Mouse (Mus musculus) thymus, postnatal 10 days (tissue): Measurements from ENCODE around the gene Atp1a4.

Experiments
- DNase-seq, 2 experiments: peaks; one replicate each; pipeline ENCODE4 v3.0.0; 2021; ENCODE audit warnings: low spot score in 2 of 2

Gene Atp1a4

DNA sequence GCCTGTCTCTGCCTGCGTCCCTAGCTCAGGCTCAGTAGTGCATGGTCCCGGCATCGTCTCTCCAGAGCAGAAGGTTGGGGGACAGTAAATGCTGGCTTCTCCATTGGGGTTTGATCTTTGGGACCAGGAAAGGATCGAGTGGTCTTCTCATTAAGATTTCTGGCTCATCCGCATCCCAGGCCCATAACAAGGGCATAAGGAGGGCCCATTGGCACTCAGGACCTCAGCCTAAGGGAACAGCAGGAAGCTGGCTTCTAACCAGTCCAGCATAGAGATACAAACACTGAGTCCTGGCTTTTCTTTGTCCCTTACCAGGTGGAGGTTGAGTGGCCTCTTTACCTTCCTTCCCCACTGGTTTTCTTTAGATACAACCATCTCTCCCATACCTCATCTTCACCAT lies 60.4 kb downstream of the Atp1a4 start:
- DNase-seq: no peak

DNA sequence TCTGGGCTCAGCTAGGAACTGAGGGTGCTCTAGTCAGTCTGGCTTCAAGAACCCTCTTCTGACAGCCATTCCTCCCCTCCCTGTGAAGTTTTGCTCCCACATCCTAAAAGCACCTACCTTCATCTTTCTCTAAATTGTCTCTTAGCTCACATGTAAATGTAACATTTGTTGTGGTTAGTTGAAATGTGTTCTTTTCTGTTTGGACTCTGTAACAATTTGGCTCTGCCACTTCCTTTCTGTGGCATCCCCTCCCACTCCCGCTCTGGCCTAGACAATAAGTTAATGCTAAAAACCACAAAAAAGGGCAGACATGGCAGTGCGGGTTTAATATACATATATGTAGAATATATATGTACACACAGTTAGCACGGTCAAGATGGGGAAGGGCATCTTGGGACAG lies 61.1 kb downstream of the Atp1a4 start:
- DNase-seq: no peak

DNA sequence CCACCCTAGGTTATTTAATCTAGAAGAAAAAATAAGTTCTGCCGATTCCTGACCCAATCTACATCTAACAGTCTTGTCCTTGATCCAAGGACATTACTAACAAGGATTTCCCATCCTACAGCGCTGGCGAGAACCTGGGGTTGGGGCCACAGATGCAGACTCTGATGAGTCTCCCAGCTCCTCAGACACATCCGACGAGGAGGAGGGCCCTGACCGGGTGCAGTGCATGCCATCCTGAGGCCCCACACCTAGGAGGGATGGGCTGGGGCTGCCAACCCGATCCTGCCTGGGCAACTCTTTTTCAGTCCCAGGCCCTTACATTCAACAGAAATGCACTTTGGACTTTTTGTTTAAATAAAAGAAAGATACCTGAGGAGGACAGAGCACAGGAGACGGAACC lies 63.8 kb downstream of the Atp1a4 start:
- DNase-seq: no peak

DNA sequence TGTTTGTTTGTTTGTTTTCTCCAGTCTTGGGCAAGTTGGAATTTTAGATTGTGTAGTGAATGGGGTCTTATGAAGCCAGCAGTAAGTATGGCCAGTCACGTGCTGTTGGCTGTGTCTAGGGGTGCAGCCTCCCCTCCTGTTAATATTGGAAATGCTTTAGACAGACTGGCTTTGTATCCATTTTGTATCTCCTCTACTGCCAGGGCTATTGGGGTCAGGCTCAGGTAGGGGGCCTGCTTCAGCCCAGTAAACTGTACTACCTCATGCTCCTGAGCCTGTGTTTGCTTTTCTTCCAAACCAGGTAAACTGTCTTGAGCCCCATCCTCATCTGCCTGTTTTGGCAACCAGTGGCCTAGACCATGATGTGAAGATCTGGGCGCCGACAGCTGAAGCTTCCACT lies 66.0 kb downstream of the Atp1a4 start:
- no peak for DNase-seq

DNA sequence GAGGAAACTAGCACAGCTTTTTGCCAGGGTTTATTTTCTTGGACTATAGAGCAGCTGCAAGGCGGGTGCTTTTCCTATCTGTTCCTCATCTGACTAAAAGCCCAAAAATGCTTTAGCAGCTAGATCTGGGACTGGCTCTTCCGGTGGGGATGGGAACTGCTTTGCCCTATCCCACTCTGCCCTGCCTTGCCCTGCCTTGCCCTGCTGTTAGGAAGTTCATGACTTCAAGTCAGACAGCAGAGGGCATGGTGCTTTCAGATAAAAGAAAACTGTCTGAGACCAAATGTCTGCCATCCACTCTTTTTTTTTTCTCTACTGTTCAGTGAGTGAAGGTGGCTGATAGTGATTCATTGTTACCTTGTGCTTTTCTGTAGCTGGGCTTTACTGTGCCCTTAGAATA lies 66.6 kb downstream of the Atp1a4 start:
- DNase-seq: no peak

DNA sequence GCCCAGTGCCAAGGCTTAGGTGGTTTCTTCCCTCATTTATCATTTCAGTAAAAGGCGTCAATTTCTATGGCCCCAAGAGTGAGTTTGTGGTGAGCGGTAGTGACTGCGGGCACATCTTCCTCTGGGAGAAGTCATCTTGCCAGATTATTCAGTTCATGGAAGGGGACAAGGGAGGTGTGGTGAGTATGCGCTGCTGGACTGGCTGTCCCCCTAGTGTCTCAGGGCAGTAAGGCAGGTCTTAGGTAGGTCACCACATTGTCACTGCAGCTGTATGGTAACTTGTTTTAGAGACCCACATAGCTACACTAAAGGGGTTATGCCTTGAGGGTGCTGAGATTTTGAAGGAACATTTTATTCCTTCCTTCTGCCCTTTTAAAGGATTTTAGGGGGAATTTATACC lies 69.3 kb downstream of the Atp1a4 start:
- no peak for DNase-seq

DNA sequence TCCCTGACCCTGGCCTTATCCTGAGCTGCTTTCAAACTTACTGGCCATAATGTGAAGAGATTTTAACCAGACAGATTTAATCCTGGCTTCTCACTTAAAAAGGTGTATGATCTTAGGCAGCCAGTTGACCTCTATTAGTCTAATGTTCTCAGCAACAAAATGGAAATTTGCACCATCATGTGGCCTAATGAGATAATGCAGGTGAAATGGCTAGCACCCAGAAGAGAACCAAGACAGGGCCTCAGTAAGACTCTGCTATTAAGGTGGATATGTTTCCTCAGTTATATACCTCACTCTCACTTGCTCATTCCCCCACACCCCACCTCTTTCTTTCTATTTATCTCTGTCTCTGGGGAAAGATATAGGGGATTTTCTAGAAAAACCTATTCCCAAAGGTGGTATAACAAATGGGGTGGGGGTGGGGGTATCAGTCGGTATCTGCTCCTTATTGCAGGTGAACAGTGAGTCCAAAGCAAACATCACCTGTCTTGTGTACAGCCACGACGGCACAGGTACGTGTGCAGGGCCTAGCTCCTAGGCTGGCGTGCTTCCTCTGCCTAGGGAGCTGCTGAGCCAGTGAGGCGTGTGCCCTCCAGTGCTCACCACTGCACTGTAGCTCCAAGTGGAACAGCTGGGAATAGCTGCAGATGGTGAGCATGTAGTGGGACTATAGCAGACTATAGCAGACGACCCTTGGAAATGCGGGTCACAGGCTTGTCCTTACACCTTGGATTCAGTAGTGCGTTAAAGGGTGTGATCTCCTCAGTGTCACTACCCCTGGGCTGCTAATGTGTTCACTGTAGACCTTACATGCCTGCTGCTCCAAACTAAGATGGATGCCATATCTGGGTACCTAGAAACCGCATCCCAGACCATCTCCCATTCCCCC lies 71.6 kb downstream of the Atp1a4 start:
- DNase-seq: no peak

DNA sequence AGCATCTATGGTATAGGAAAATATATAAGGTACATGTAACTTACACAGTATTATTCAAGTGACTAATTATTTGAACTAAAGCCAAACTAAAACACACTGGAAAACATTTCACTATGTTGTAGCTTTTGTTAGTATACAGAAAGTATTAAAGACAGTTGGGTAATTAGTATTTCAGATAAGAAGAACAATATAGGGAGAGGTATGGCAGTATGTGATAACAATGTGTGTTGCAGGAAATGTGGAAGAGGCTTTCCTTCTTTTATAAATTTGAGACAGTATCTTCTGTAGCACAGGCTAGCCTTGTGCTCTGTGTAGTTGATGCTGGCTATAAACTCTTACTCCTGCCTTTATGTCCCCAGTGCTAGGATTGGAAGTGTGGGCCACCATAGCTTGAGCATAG lies 74.3 kb downstream of the Atp1a4 start:
- no peak for DNase-seq

DNA sequence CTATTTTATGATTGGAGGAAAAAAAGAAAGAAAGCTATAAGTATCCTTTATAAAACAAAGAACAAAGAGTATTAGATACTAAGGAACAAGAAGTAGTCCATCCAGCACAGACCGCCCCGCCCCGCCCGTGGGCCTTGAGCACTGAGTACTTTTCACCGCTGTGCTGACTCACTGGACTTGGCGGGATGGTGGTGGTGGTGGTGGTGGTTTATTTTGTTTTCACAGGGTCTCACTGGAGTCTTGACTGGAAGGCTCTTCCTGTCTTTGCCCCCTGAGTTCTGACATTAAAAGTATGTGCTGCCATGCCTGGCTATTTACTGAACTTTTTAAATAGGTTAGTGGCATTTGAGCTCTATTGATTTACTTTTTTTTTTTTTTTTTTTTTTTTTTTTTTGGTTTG lies 75.2 kb downstream of the Atp1a4 start:
- no peak for DNase-seq

DNA sequence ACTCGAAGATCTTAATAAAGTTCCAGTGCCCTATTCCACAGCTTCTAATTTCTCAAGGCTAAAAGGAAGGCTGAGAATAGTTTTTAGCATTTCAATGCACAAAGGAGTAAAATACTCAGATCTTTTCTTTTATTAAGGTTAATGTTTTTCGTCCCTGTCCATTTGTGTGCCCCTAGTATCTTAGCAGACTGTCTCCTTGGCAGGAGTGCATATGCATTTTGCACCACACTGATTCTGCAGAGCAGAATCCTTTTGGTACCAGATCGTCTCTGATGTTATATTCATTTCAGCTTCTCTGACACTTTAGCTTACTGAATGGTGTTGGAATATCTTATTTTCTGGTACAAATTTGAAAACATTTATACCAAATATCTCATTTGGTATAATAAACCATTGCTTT lies 76.4 kb downstream of the Atp1a4 start:
- DNase-seq: no peak

DNA sequence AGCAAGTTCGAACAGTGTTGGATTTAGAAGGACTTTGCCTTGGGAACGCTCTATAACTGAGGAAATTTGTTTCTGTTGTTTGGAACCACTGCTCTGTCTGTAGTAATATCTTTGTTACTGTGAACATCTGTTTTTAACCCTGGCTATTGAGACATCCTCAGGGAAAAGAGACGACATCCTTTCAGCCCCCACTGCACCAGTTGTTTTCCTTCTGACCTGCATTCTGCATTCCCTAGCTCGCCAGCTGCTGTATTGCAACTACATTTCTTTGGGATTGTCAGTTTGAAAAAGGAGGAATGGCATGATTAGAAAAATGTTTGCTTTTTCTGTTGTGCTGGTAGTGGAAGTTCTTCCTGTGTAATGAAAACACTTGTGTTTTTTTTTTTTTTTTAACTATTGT lies 77.3 kb downstream of the Atp1a4 start:
- no peak for DNase-seq

DNA sequence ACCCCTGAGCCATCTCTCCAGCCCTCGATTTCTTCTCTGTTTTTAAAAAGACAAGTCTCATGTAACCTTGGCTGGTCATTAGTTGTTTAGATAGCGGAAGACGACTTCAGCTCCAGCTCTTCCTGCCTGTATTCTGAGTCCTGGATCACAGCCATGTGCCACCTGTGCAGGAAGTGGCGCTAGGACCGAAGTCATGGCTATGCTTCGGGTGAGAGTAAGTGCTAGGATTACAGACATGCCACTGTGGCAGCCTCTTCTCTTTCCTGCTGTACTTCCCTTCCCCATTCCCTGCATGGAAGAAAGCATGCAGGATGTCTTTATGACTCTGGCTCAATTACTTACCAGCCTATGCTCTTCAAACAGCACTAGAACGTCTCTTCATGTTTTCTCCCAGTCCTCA lies 79.1 kb downstream of the Atp1a4 start:
- no peak for DNase-seq

DNA sequence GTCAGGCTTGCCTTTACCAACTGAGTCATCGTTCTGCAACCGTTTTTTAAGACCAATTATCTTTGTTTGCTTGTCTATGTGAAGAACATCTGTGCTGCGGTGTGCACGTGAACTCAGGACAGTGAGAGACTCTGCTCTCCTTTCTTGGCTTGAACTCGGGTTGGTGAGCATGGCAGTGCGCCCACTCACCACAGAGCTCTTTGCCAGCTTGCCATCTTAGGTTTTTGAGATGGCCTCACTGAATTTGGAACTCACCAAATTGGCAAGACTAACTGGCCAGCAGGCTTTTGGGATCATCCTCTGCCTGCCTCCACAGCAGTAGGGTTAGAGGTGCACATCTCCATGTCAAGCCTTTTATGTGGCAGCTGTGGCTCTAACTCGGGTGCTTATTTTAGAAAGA lies 80.4 kb downstream of the Atp1a4 start:
- no peak for DNase-seq
